In the genomic region with DNA sequence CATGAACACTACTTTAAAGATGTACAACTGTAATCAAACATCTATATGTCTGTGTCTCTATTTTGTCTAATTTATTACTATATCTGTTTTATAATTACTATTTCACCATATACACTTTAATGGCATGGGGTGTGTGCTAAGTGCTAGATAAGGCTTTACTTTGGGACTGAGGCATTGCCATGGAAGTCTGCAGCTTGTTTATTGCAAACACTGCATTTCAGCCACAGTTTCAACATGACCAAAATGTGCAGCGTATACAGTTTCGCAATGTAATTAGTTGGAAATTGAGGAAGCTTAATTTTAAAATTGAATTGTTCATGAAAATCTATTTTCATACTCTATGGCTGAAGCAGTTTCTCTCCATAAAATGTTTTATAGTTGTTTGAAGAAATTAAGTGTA, we compare ENCODE assay signal across 30 mouse cellular contexts.
A peak's percentile ranks its signal among the peaks of the same experiment; 100 is the strongest.
DNase-seq lines count a peak whose midpoint lies in the region; ATAC-seq and TF ChIP-seq lines count a peak whose summit lies in the region.
"Had no signal": no experiment of that assay in that cellular context is flagged by ENCODE, and none has a peak within 500 bp of the region (broad histone marks: within the 10 kb centered on the region; RNA-seq: fewer than 3 reads in every experiment).

No protein-coding gene starts in this region.

- no peak for ATAC-seq in liver, embryonic 12.5 days
- no peak for ATAC-seq in lung, postnatal 0 days
- peak; percentile 99 for ATAC-seq in granulocyte monocyte progenitor cell, adult 5-6 weeks (replicated peaks; ENCODE audit: poor library complexity, severe bottlenecking)
- ATAC-seq in megakaryocyte progenitor cell, adult 5-6 weeks (replicated peaks; ENCODE audit: poor library complexity): peak; percentile 98
- ATAC-seq: forebrain, embryonic 15.5 days; hindbrain, postnatal 0 days; Patski had no signal

- TF ChIP-seq CTCF in liver, adult 2 months (IDR thresholded peaks at IDR 0.05; ENCODE audit: low read depth, low read length): no peak
- no peak for TF ChIP-seq CTCF in lung, postnatal 0 days (IDR thresholded peaks at IDR 0.05)

- H3K27me3 ChIP-seq in liver, adult 2 months (ENCODE audit: control insufficient read depth, insufficient read depth, low read length): no peaks in the 10 kb centered on the region
- no peaks in the 10 kb centered on the region for H3K27me3 ChIP-seq in liver, embryonic 12.5 days (replicated peaks)
- H3K27me3 ChIP-seq in lung, postnatal 0 days (replicated peaks; ENCODE audit: insufficient read depth, low read length): no peaks in the 10 kb centered on the region
- H3K27me3 ChIP-seq: CH12.LX; embryonic facial prominence, embryonic 12.5 days; embryonic facial prominence, embryonic 15.5 days; forebrain, embryonic 12.5 days; forebrain, embryonic 15.5 days; heart, embryonic 12.5 days; heart, embryonic 15.5 days; Patski had no signal

- H3K4me2 ChIP-seq in liver, embryonic 12.5 days: no peak overlapping the region
- no peak overlapping the region for H3K4me2 ChIP-seq in lung, postnatal 0 days (replicated peaks; ENCODE audit: low read depth, low read length)
- H3K4me2 ChIP-seq: embryonic facial prominence, embryonic 12.5 days; embryonic facial prominence, embryonic 15.5 days; forebrain, embryonic 12.5 days; forebrain, embryonic 15.5 days; heart, embryonic 12.5 days; heart, embryonic 15.5 days; hindbrain, embryonic 14.5 days had no signal

- H3K4me3 ChIP-seq in liver, adult 2 months (ENCODE audit: insufficient read depth, low read depth, low read length): no peak overlapping the region
- H3K4me3 ChIP-seq in liver, embryonic 12.5 days: no peak overlapping the region
- no peak overlapping the region for H3K4me3 ChIP-seq in lung, postnatal 0 days (ENCODE audit: low read depth, low read length)
- H3K4me3 ChIP-seq: embryonic facial prominence, embryonic 12.5 days; embryonic facial prominence, embryonic 15.5 days; forebrain, embryonic 12.5 days; forebrain, embryonic 15.5 days; heart, embryonic 12.5 days; heart, embryonic 15.5 days had no signal

- no peak overlapping the region for H3K27ac ChIP-seq in liver, adult 2 months (replicated peaks; ENCODE audit: insufficient read depth, low read depth, low read length)
- H3K27ac ChIP-seq in liver, embryonic 12.5 days: no peak overlapping the region
- H3K27ac ChIP-seq in lung, postnatal 0 days (ENCODE audit: low read length): no peak overlapping the region
- H3K27ac ChIP-seq: embryonic facial prominence, embryonic 12.5 days; embryonic facial prominence, embryonic 15.5 days; forebrain, embryonic 12.5 days; forebrain, embryonic 15.5 days; heart, embryonic 15.5 days; hindbrain, embryonic 14.5 days; hindbrain, postnatal 0 days had no signal

- no peak for TF ChIP-seq POLR2A in liver, adult 2 months (IDR thresholded peaks at IDR 0.05; ENCODE audit: extremely low read depth, insufficient read depth, low read length)

- no peaks in the 10 kb centered on the region for H3K9me3 ChIP-seq in liver, embryonic 12.5 days (replicated peaks)
- no peaks in the 10 kb centered on the region for H3K9me3 ChIP-seq in lung, postnatal 0 days (ENCODE audit: low read length)
- H3K9me3 ChIP-seq: embryonic facial prominence, embryonic 12.5 days; embryonic facial prominence, embryonic 15.5 days; forebrain, embryonic 12.5 days; forebrain, embryonic 15.5 days; G1E; heart, embryonic 12.5 days; heart, embryonic 15.5 days had no signal

- no peaks in the 10 kb centered on the region for H3K36me3 ChIP-seq in liver, adult 2 months (ENCODE audit: control insufficient read depth, insufficient read depth, low read length)
- no peaks in the 10 kb centered on the region for H3K36me3 ChIP-seq in liver, embryonic 12.5 days
- H3K36me3 ChIP-seq in lung, postnatal 0 days (ENCODE audit: insufficient read depth, low read length): no peaks in the 10 kb centered on the region
- H3K36me3 ChIP-seq: embryonic facial prominence, embryonic 12.5 days; embryonic facial prominence, embryonic 15.5 days; forebrain, embryonic 12.5 days; forebrain, embryonic 15.5 days; G1E; heart, embryonic 12.5 days; heart, embryonic 15.5 days had no signal

- no peak overlapping the region for H3K9ac ChIP-seq in liver, adult 2 months (ENCODE audit: low read depth, low read length)
- no peak overlapping the region for H3K9ac ChIP-seq in liver, embryonic 12.5 days
- no peak overlapping the region for H3K9ac ChIP-seq in lung, postnatal 0 days (replicated peaks; ENCODE audit: low read depth)
- H3K9ac ChIP-seq: embryonic facial prominence, embryonic 12.5 days; embryonic facial prominence, embryonic 15.5 days; forebrain, embryonic 12.5 days; forebrain, embryonic 15.5 days; heart, embryonic 12.5 days; heart, embryonic 15.5 days; hindbrain, embryonic 14.5 days had no signal

- peak; percentile 35 for DNase-seq in liver, adult 2 months (ENCODE audit: extremely low read depth, low read depth, low spot score)
- DNase-seq in lung, postnatal 0 days (ENCODE audit: low spot score): peak; percentile 21
- no peak for DNase-seq in lung, postnatal 25 days (ENCODE audit: low spot score)
- DNase-seq in right cerebral cortex, postnatal 14 days: no peak
- no peak for DNase-seq in neural tube, embryonic 10.5 days (ENCODE audit: extremely low spot score, low spot score)
- DNase-seq: adrenal gland, postnatal 10 days; adrenal gland, postnatal 36 days; B cell, adult 2 months; cerebellum, adult 18-20 months; cerebellum, adult 9-10 months; cerebellum, postnatal 14 days; gastrocnemius, postnatal 10 days; gastrocnemius, postnatal 36 days; heart, adult 11 months; heart, postnatal 10 days; heart, postnatal 4 days had no signal

- H3K79me2 ChIP-seq in liver, adult 2 months (ENCODE audit: control insufficient read depth, insufficient read depth, low read length): no peaks in the 10 kb centered on the region

- no peaks in the 10 kb centered on the region for H3K4me1 ChIP-seq in liver, adult 2 months (ENCODE audit: control insufficient read depth, insufficient read depth, low read length)
- no peaks in the 10 kb centered on the region for H3K4me1 ChIP-seq in liver, embryonic 12.5 days
- H3K4me1 ChIP-seq in lung, postnatal 0 days (ENCODE audit: insufficient read depth, low read depth, low read length): no peaks in the 10 kb centered on the region
- H3K4me1 ChIP-seq: embryonic facial prominence, embryonic 12.5 days; embryonic facial prominence, embryonic 15.5 days; forebrain, embryonic 12.5 days; forebrain, embryonic 15.5 days; heart, embryonic 12.5 days; heart, embryonic 15.5 days had no signal

- WGBS in liver, adult 2 months: 82% methylated on average over 2 of the region's 2 CpGs
- 92% methylated on average over 2 of the region's 2 CpGs for WGBS in liver, embryonic 12.5 days (ENCODE audit: insufficient replicate concordance)
- 74% methylated on average over 2 of the region's 2 CpGs for WGBS in lung, postnatal 0 days

- TF ChIP-seq EP300 in lung, postnatal 0 days (IDR thresholded peaks at IDR 0.05): no peak

Comparison
In these comparisons a context has a peak if more than half of its experiments do, and no peak if none do; other contexts are left out.
1. DNase-seq: peak in liver, adult 2 months (single experiment) and lung, postnatal 0 days (single experiment); none in lung, postnatal 25 days (single experiment), right cerebral cortex, postnatal 14 days (single experiment) and neural tube, embryonic 10.5 days (single experiment).
2. ATAC-seq: peak in granulocyte monocyte progenitor cell, adult 5-6 weeks (single experiment) and megakaryocyte progenitor cell, adult 5-6 weeks (single experiment); none in liver, embryonic 12.5 days (single experiment) and lung, postnatal 0 days (single experiment).